Mouse (Mus musculus): Measurements from ENCODE around the gene Tmem94.

The Tmem94 gene

GRCm38 (mm10) chr11:115808696-115809310 lies 43.6 kb downstream of the Tmem94 start:
- no peak for DNase-seq

- DNase-seq = no peak
Observed at GRCm38 (mm10) chr11:115809311-115809781, 44.1 kb downstream of the Tmem94 start.

GRCm38 (mm10) chr11:115810377-115810776 lies 45.1 kb downstream of the Tmem94 start:
- no peak for DNase-seq

GRCm38 (mm10) chr11:115811381-115812093 lies 46.3 kb downstream of the Tmem94 start:
- no peak for DNase-seq

- no peak for DNase-seq
Observed at GRCm38 (mm10) chr11:115812095-115812494, 46.9 kb downstream of the Tmem94 start.

GRCm38 (mm10) chr11:115812533-115813420 lies 47.5 kb downstream of the Tmem94 start:
- peak; percentile 55 for DNase-seq

GRCm38 (mm10) chr11:115813507-115814296 lies 48.5 kb downstream of the Tmem94 start, which contains the start of gene Caskin2:
Caskin2 (minus strand) TSS chr11:115813639.
- DNase-seq = peak; percentile 94

- DNase-seq = peak; percentile 83
Observed at GRCm38 (mm10) chr11:115814605-115815450, 49.6 kb downstream of the Tmem94 start, which contains the start of gene Tsen54. Tsen54 (plus strand) TSS chr11:115814724.

- peak; percentile 8 for DNase-seq
Observed at GRCm38 (mm10) chr11:115817331-115817730, 52.1 kb downstream of the Tmem94 start.

- no peak for DNase-seq
Observed at GRCm38 (mm10) chr11:115819915-115820623, 54.8 kb downstream of the Tmem94 start.

GRCm38 (mm10) chr11:115821001-115821400 lies 55.8 kb downstream of the Tmem94 start:
- DNase-seq = no peak

GRCm38 (mm10) chr11:115823774-115824740 lies 58.8 kb downstream of the Tmem94 start, which contains the start of gene Llgl2:
Llgl2 (plus strand) TSS chr11:115824049.
- DNase-seq = peak; percentile 79

GRCm38 (mm10) chr11:115824813-115825212 lies 59.6 kb downstream of the Tmem94 start:
- no peak for DNase-seq

GRCm38 (mm10) chr11:115826487-115826886 lies 61.3 kb downstream of the Tmem94 start:
- DNase-seq = no peak

- no peak for DNase-seq
Observed at GRCm38 (mm10) chr11:115827624-115828023, 62.4 kb downstream of the Tmem94 start.

- no peak for DNase-seq
Observed at GRCm38 (mm10) chr11:115829036-115829435, 63.8 kb downstream of the Tmem94 start.

GRCm38 (mm10) chr11:115830550-115831325 lies 65.5 kb downstream of the Tmem94 start:
- peak; percentile 8 for DNase-seq

GRCm38 (mm10) chr11:115831518-115831917 lies 66.3 kb downstream of the Tmem94 start:
- DNase-seq = no peak

Measured in cerebellum, adult 9-10 months (tissue).